Mouse (Mus musculus) neural tube, embryonic 13.5 days (tissue): ENCODE measurements around the gene Tmem88b. TPM values are rescaled to one million over a fixed set of nuclear protein-coding genes. Genes with fewer than 3 reads are reported as not detected.
A peak's percentile ranks its signal among the peaks of the same experiment; 100 is the strongest.

Source experiments
- ATAC-seq: fragments of 200-750 bp; cut with Nextera tagmentation; 2 replicates; pipeline ENCODE4 v1.8.0; 2017; ENCODE audit warnings: low read depth, mild to moderate bottlenecking, moderate TSS enrichment, moderate library complexity
- H3K27ac ChIP-seq: fragments of 300-500 bp; sonication (generic); replicated peaks from 2 replicates; pipeline ENCODE4 v1.5.1; 2015; ENCODE audit warnings: moderate library complexity, mild to moderate bottlenecking, inconsistent platforms
- H3K27me3 ChIP-seq: fragments of 300-500 bp; sonication (generic); 2 replicates; pipeline ENCODE4 v1.6.1; 2015; ENCODE audit warnings: mild to moderate bottlenecking, inconsistent platforms
- H3K36me3 ChIP-seq: fragments of 300-500 bp; sonication (generic); 2 replicates; pipeline ENCODE4 v1.6.1; 2015; ENCODE audit warnings: mild to moderate bottlenecking, inconsistent platforms
- H3K4me1 ChIP-seq: fragments of 300-500 bp; sonication (generic); replicated peaks from 2 replicates; pipeline ENCODE4 v1.6.1; 2015; ENCODE audit warnings: inconsistent platforms
- H3K4me2 ChIP-seq: fragments of 300-500 bp; sonication (generic); 2 replicates; pipeline ENCODE4 v1.6.1; 2015; ENCODE audit warnings: inconsistent platforms, mild to moderate bottlenecking, moderate library complexity
- H3K4me3 ChIP-seq: fragments of 300-500 bp; sonication (generic); 2 replicates; pipeline ENCODE4 v1.5.1; 2015; ENCODE audit warnings: mild to moderate bottlenecking, inconsistent platforms
- H3K9ac ChIP-seq: fragments of 300-500 bp; sonication (generic); 2 replicates; pipeline ENCODE4 v1.6.1; 2015; ENCODE audit warnings: moderate library complexity, mild to moderate bottlenecking, inconsistent platforms
- H3K9me3 ChIP-seq: fragments of 300-500 bp; sonication (generic); 2 replicates; pipeline ENCODE4 v1.6.1; 2016; ENCODE audit warnings: inconsistent platforms
- WGBS: fragments of 180-500 bp; shearing (Covaris S2); methylation state at CpG from one replicate; pipeline ENCODE4 v1.1.7; 2015; 5-methylcytosine and 5-hydroxymethylcytosine counted together
- polyA plus RNA-seq: library from polyadenylated mRNA; unstranded; fragments of >200 nt; fragmentation: Nextera tagmentation; extraction: Ambion mirVana; gene quantifications from 2 replicates; pipeline ENCODE4 v1.2.1, GENCODE M21; 2015

The Tmem88b gene
- polyA plus RNA-seq, result 0.49 and 1.1 TPM in 2 replicates

DNA sequence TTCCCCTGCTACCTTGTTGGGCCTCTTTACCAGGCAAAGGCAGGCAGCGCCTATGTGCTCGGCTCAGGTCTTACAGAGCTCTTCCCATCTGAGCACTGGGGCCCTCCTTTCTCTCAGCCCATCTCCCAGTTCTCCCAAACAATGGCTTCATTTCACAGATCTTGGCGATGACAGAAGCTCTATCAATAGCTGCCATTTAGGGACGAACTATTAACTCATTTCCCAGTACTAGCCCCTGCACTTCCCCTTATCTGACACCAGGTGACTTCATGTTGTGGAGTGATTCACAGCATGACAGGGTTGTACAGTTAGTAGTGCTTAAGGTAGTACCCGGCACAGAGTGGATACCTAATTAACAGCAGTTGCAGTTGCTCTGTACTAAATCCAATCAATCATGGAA is at the start of gene Tmem88b:
TSS of gene Tmem88b (minus strand) at position 56 of the 400 bp plus-strand sequence.
- 67% methylated on average over 5 of the region's 5 CpGs for WGBS
- peak within 1 kb of the TSS; percentile 82 for H3K9ac ChIP-seq
- peaks cover 18% of the 10 kb centered on the region for H3K4me1 ChIP-seq
- peak within 1 kb of the TSS; percentile 57 for H3K4me3 ChIP-seq
- H3K9me3 ChIP-seq, result no peaks in the 10 kb centered on the region
- H3K4me2 ChIP-seq, result peak within 1 kb of the TSS; percentile 70
- no peak within 1 kb of the TSS for H3K27ac ChIP-seq
- no peak for ATAC-seq
- no peaks in the 10 kb centered on the region for H3K27me3 ChIP-seq
- no peaks in the 10 kb centered on the region for H3K36me3 ChIP-seq

DNA sequence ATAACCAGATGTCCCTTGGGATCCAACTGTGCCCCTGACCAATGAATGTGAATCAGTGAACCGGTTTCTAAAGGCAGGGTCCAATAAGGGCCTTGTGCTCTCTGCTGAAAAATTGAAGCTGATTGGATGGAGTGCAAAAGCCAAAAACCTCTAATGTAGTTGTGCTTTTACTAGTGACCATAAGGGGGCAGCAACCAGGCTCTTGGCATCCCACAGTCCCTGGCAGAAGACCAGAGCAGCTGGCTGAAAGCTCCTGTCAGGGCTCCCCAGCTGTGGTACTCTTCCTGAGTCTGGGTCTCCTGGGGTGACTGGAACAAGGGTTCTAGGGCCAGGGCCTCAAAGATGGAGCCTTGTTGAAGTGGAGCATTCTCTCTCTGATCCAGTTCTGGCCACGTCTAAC is 48.2 kb upstream of the Tmem88b start:
- Histone ChIP-seq H3K9ac (no peak overlapping the region), H3K9me3 (no peaks in the 10 kb centered on the region), H3K4me1 (peaks cover 33% of the 10 kb centered on the region), H3K27me3 (no peaks in the 10 kb centered on the region), H3K27ac (peak overlapping the region; percentile 84), H3K4me2 (no peak overlapping the region), H3K36me3 (peaks cover 10% of the 10 kb centered on the region; the same call in 1 of the 2 replicates), H3K4me3 (no peak overlapping the region)
- 38% methylated on average over 2 of the region's 2 CpGs for WGBS
- peak; percentile 34; the same call in 1 of the 2 replicates for ATAC-seq

DNA sequence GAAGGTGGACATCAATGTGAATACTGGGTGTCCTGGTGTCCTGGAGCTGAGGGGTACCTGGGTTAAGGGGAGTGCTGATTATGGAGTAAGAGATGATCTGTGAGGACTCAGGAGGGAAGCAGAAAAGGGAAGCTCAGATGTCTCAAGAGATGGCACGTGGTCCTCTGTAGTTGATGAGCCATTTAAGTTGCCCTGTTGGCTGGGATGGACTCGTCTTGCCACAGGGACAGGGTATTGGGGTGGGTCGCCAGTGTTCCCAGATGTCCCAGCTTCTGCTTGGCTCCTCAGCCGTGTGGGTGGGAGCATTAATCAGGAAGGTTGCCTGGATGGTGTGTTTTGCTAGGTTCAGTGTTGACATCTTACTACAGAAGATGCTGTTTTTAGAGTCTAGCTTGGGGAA is 47.6 kb upstream of the Tmem88b start:
- H3K4me1 ChIP-seq, result peaks cover 33% of the 10 kb centered on the region
- 89% methylated on average over 4 of the region's 4 CpGs for WGBS
- H3K27me3 ChIP-seq, result no peaks in the 10 kb centered on the region
- no peak for ATAC-seq
- no peaks in the 10 kb centered on the region for H3K9me3 ChIP-seq
- H3K9ac ChIP-seq, result 0 out of 2 replicates have a peak overlapping the region, but pooled peaks have one; percentile 92
- H3K4me2 ChIP-seq, result peak overlapping the region; percentile 100; the same call in 1 of the 2 replicates
- H3K36me3 ChIP-seq, result peaks cover 13% of the 10 kb centered on the region; the same call in 1 of the 2 replicates
- H3K27ac ChIP-seq, result no peak overlapping the region
- H3K4me3 ChIP-seq, result no peak overlapping the region

DNA sequence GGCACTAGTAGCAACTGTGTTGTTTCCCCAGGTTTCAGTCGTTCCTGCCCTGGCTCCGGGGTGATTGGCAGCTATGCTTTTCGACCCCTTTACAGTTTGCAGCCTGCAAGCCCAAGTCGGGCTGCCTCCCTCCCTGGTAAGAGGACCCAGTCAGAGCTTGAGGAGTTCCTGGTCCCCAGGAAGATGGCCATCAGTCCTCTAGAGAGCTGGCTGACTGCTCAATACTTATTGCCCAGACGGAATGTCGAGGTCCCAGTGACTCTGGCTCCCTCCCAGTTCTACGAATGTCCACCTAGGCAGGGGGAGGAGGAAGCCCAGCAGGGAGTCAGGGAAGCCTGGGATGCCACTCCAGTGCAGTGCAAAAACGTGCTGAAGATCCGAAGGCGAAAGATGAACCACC is 46.6 kb upstream of the Tmem88b start:
- H3K36me3 ChIP-seq, result peaks cover 23% of the 10 kb centered on the region
- H3K4me3 ChIP-seq, result peak overlapping the region; percentile 94
- no peaks in the 10 kb centered on the region for H3K27me3 ChIP-seq
- peak overlapping the region; percentile 92 for H3K9ac ChIP-seq
- peaks cover 33% of the 10 kb centered on the region for H3K4me1 ChIP-seq
- H3K9me3 ChIP-seq, result no peaks in the 10 kb centered on the region
- no peak for ATAC-seq
- H3K27ac ChIP-seq, result peak overlapping the region; percentile 85; the same call in 1 of the 2 replicates
- 54% methylated on average over 10 of the region's 10 CpGs for WGBS
- H3K4me2 ChIP-seq, result peak overlapping the region; percentile 100

DNA sequence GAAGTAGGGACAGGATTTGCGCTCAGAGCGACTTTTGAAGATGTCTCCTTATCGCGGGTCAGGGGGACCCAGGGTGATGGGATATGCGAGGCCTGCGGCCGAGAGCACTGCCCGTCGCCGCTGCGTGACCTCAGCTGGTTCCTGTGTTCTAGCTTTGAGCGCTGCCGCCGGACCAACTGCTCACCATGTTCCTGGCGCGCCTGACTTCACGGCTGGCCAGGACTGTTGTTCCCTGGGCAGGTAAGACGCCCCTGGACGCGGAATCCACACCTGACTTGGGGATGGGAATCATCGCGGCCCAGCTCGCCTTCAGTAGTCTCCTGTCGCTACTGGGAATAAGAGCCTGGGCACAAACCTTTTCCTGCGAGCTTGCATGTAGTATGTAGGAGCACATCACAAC is 46.2 kb upstream of the Tmem88b start:
- Histone ChIP-seq H3K27me3 (no peaks in the 10 kb centered on the region), H3K4me2 (peak overlapping the region; percentile 100), H3K9ac (peak overlapping the region; percentile 92), H3K9me3 (no peaks in the 10 kb centered on the region), H3K36me3 (peaks cover 28% of the 10 kb centered on the region), H3K27ac (peak overlapping the region; percentile 85), H3K4me3 (peak overlapping the region; percentile 94), H3K4me1 (peaks cover 33% of the 10 kb centered on the region)
- ATAC-seq, result no peak
- 1% methylated on average over 25 of the region's 25 CpGs for WGBS

DNA sequence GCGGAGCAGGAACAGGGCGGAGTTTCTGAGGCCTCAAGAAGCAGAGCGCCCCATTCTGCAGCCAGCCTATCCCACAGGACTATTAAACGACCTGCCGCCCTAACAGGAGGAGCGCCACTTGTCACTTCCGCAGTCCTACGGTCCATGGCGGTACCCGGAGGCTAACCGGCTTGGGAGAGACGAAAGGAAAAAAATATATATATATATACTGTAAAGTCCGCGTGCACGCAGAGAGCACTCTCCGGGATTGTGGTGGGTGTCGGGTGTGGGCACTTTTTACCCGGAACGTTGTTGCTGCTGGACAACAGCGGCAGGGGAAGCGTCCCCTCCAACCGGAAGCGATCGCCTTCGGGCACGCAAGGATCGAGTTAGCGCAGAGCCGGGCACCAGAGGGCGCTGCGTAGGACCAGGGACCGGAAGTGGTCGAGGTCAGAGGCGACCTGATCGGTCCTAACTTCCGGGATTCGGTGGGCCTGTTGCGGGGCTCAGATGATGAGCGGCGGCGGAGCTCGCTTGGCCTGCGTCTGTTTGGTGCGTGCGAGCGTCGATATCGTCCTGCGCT is 45.6 kb upstream of the Tmem88b start, which contains the start of gene Aurkaip1:
TSS of gene Aurkaip1 (plus strand) at position 68 of the 562 bp plus-strand sequence.
- under 1% methylated on average over 49 of the region's 49 CpGs for WGBS
- H3K9ac ChIP-seq, result peak within 1 kb of the TSS; percentile 92
- H3K36me3 ChIP-seq, result peaks cover 33% of the 10 kb centered on the region
- peaks cover 33% of the 10 kb centered on the region for H3K4me1 ChIP-seq
- no peaks in the 10 kb centered on the region for H3K9me3 ChIP-seq
- peak within 1 kb of the TSS; percentile 100 for H3K4me2 ChIP-seq
- peak within 1 kb of the TSS; percentile 85 for H3K27ac ChIP-seq
- ATAC-seq, result peak; percentile 91
- H3K27me3 ChIP-seq, result no peaks in the 10 kb centered on the region
- peak within 1 kb of the TSS; percentile 94 for H3K4me3 ChIP-seq

DNA sequence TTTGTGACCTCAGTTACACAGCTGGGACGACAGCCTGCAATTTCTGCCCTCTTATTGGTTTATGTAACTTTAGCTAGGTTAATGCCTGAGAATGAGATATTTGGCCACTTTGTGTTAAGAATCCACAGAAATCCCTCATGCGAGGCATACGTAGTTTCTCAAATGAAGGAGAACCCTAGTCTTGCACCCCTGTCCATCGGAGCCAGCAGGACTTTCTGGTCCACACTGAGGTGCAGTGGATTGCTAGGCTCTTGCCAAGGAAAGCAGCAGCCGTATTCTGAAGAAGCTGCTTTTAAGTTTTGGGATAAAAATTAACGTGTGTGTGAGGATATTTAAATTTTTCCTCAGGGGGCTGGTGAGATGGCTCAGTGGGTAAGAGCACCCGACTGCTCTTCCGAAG is 44.9 kb upstream of the Tmem88b start:
- H3K4me3 ChIP-seq, result peak overlapping the region; percentile 94
- H3K27ac ChIP-seq, result peak overlapping the region; percentile 85
- peak overlapping the region; percentile 100 for H3K4me2 ChIP-seq
- H3K36me3 ChIP-seq, result peaks cover 36% of the 10 kb centered on the region
- no peaks in the 10 kb centered on the region for H3K27me3 ChIP-seq
- ATAC-seq, result no peak
- WGBS, result 57% methylated on average over 8 of the region's 8 CpGs
- H3K4me1 ChIP-seq, result peaks cover 33% of the 10 kb centered on the region
- no peaks in the 10 kb centered on the region for H3K9me3 ChIP-seq
- peak overlapping the region; percentile 41; the same call in 1 of the 2 replicates for H3K9ac ChIP-seq

DNA sequence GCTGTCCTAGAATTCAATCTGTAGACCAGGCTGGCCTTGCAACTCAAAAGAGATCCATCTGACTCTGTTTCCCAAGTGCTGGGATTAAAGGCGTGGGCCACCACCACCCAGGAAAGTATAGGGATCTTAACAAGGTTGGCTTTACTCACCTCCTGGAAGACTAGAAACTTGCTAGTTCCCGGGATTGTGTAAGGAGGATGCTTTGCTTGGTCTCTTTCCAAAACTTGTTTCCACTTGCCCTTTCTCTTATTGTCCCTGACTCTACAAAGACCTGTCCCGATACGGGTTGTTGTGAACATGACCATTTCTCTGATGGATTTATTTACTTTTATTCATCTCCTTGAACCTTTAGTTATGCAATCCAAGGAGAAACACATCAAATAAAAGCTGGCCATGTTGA is 44.2 kb upstream of the Tmem88b start:
- no peak overlapping the region for H3K27ac ChIP-seq
- H3K4me1 ChIP-seq, result peaks cover 33% of the 10 kb centered on the region
- H3K4me2 ChIP-seq, result no peak overlapping the region
- no peak for ATAC-seq
- no peaks in the 10 kb centered on the region for H3K27me3 ChIP-seq
- H3K36me3 ChIP-seq, result peaks cover 43% of the 10 kb centered on the region
- WGBS, result 94% methylated on average over 4 of the region's 4 CpGs
- no peak overlapping the region for H3K9ac ChIP-seq
- H3K4me3 ChIP-seq, result no peak overlapping the region
- H3K9me3 ChIP-seq, result no peaks in the 10 kb centered on the region

DNA sequence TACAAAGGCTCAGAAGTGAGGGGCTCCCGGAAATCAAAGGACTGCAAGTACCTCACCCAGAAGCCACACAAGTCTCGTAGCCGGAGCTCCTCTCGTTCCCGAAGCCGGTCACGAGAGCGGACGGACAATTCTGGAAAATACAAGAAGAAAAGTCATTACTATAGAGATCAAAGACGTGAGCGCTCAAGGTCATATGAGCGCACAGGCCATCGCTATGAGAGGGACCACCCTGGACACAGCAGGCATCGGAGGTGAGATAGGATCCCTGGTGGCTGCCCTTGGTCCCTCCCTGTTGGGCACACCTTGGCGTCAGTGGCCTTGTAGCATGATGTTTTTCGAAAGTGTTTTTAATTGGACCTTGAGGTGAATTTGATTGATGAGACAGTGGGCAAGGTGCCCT is 37.8 kb upstream of the Tmem88b start:
- no peak overlapping the region for H3K4me2 ChIP-seq
- H3K27me3 ChIP-seq, result no peaks in the 10 kb centered on the region
- no peak for ATAC-seq
- no peak overlapping the region for H3K4me3 ChIP-seq
- no peaks in the 10 kb centered on the region for H3K4me1 ChIP-seq
- no peak overlapping the region for H3K9ac ChIP-seq
- peaks cover 94% of the 10 kb centered on the region for H3K36me3 ChIP-seq
- H3K9me3 ChIP-seq, result no peaks in the 10 kb centered on the region
- no peak overlapping the region for H3K27ac ChIP-seq
- 94% methylated on average over 16 of the region's 16 CpGs for WGBS

DNA sequence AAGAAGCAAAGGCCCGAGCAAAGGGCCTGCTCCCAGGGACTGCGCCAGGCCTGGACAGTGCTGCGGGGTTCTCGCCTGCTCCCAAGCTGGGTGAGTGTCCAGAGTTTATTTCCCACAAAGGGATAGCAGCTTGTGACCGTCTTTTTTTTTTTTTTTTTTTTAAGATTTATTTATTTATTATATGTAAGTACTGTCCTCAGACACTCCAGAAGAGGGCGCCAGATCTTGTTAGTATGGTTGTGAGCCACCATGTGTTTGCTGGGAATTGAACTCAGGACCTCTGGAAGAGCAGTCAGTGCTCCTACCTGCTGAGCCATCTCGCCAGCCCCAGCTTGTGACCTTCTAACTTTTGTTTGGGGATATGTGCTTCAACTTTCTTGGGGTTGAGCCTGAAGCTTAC is 35.4 kb upstream of the Tmem88b start:
- no peak for ATAC-seq
- H3K27me3 ChIP-seq, result no peaks in the 10 kb centered on the region
- 84% methylated on average over 7 of the region's 7 CpGs for WGBS

DNA sequence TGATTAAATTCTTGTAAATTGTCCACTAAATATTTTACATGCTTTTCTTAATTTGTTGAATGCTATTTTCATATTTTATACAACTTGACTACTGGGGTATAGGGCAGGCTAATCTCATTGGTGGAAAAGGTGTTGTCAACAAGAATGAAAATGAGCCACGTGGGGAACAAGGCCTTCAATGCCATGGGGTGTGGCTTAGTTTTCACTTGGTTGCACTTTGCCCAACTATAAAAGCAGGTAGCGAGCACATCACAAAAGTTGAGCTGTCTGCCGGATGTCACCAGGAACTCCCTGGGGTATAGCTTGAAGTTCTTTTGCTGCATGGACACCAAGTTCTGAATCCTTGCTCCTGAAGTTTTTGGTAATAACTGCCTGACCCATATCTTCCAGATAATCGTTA is 31.9 kb upstream of the Tmem88b start:
- no peaks in the 10 kb centered on the region for H3K27me3 ChIP-seq
- no peak overlapping the region for H3K9ac ChIP-seq
- ATAC-seq, result no peak
- no peaks in the 10 kb centered on the region for H3K9me3 ChIP-seq
- WGBS, result 79% methylated on average over 4 of the region's 4 CpGs
- no peak overlapping the region for H3K4me2 ChIP-seq
- no peak overlapping the region for H3K27ac ChIP-seq
- peaks cover 20% of the 10 kb centered on the region for H3K4me1 ChIP-seq
- H3K4me3 ChIP-seq, result no peak overlapping the region
- H3K36me3 ChIP-seq, result peaks cover 83% of the 10 kb centered on the region

More for the DNA sequence above, 35.4 kb upstream of the Tmem88b start:
- Histone ChIP-seq H3K36me3 (peaks cover 95% of the 10 kb centered on the region), H3K4me1 (no peaks in the 10 kb centered on the region), H3K27ac (no peak overlapping the region), H3K9ac (no peak overlapping the region), H3K9me3 (no peaks in the 10 kb centered on the region), H3K4me2 (no peak overlapping the region), H3K4me3 (no peak overlapping the region)

DNA sequence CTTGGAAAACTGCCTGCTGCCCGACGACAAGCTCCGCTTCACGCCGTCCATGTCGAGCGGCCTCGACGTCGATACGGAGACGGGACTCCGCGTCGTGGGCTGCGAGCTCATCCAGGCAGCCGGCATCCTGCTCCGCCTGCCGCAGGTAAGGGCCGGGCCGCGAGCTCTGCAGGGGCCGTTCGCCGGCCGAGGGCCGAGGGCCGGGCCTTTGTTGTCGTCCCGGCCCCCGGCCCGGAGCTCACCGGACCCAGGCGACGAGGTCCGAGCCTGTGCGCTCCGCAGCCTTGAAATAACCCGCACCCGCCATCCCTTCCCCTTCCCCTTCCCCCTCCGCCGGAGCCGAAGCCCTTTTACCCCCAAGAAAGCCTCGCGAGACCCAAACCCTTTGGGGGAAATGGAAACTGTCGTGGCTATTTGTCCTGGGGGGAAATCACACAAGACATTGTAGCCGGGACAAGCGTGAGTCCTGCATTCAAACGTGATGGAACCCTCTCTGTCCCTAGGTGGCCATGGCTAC is 27.0 kb upstream of the Tmem88b start:
- Histone ChIP-seq H3K4me1 (peaks cover 29% of the 10 kb centered on the region), H3K27me3 (no peaks in the 10 kb centered on the region), H3K36me3 (peaks cover 68% of the 10 kb centered on the region), H3K4me3 (peak overlapping the region; percentile 100), H3K27ac (peak overlapping the region; percentile 92), H3K9ac (peak overlapping the region; percentile 99), H3K4me2 (peak overlapping the region; percentile 95), H3K9me3 (no peaks in the 10 kb centered on the region)
- peak; percentile 55 for ATAC-seq
- WGBS, result under 1% methylated on average over 49 of the region's 49 CpGs
